Mouse (Mus musculus): ENCODE results near the gene Ctnnbl1. TPM values are rescaled to one million over a fixed set of nuclear protein-coding genes. Genes with fewer than 3 reads are reported as not detected.

Ctnnbl1 gene
- polyA plus RNA-seq, 1 experiment from 2014 or later = 98.3 TPM

DNA sequence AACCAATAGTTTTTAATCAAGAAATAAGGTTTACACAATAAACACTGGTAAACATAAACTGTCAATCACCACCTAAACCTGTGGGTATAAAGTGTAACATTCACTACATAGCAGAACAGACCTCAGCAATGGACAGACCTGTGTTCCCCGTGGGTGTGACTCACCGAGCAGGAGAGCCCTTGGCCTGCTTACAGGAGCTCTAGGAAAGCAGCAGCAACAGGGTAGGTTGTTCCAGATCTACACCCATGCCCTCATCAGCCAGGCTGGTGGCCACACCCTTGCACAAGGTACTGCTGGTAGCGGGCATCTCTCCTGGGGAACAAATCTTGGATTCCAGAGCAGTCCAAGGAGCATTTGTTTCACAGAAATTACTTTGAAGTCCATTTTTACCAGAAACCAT, 115.9 kb downstream of the Ctnnbl1 start:
- Histone ChIP-seq H3K4me3 (ENCODE audit: low read depth, low read length) (no peak overlapping the region), H3K27me3 (ENCODE audit: control insufficient read depth, insufficient read depth, low read length) (no peaks in the 10 kb centered on the region), H3K9ac (ENCODE audit: low read length) (no peak overlapping the region), H3K36me3 (ENCODE audit: control insufficient read depth, insufficient read depth, low read length) (no peaks in the 10 kb centered on the region), H3K27ac (ENCODE audit: low read depth, low read length) (no peak overlapping the region), H3K9me3 (ENCODE audit: control insufficient read depth, low read length) (no peaks in the 10 kb centered on the region), H3K4me2 (ENCODE audit: low read depth, low read length, severe bottlenecking) (no peak overlapping the region), H3K4me1 (replicated peaks; ENCODE audit: control insufficient read depth, insufficient read depth, low read length) (no peaks in the 10 kb centered on the region)
- ATAC-seq (replicated peaks; ENCODE audit: low FRiP score) (no peak), DNase-seq (ENCODE audit: low spot score) (no peak)
- 94% methylated on average over 3 of the region's 3 CpGs for WGBS

DNA sequence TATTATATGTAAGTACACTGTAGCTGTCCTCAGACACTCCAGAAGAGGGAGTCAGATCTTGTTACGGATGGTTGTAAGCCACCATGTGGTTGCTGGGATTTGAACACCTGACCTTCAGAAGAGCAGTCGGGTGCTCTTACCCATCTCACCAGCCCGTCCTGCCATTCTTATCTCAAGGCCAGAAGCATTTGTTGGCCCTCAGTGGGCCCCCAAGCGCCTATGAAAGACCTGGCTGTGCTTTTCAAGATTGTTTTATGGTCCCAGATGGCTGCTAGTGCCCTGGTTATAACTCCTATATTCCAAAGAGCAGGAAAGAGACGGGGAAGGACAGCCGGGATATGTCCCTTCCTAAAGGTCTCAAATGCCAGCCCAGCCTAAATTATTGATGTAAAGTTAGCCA, 118.6 kb downstream of the Ctnnbl1 start:
- ATAC-seq (replicated peaks; ENCODE audit: low FRiP score) (no peak), DNase-seq (ENCODE audit: low spot score) (no peak)
- H3K36me3 ChIP-seq (ENCODE audit: control insufficient read depth, insufficient read depth, low read length) = no peaks in the 10 kb centered on the region
- H3K4me3 ChIP-seq (ENCODE audit: low read depth, low read length) = no peak overlapping the region
- whole genome bisulfite sequencing = 87% methylated on average over 6 of the region's 6 CpGs
- H3K9me3 ChIP-seq (ENCODE audit: control insufficient read depth, low read length) = no peaks in the 10 kb centered on the region
- H3K9ac ChIP-seq (ENCODE audit: low read length) = no peak overlapping the region
- H3K4me2 ChIP-seq (ENCODE audit: low read depth, low read length, severe bottlenecking) = no peak overlapping the region
- H3K4me1 ChIP-seq (replicated peaks; ENCODE audit: control insufficient read depth, insufficient read depth, low read length) = peaks cover 3% of the 10 kb centered on the region; the same call in 1 of the 2 replicates
- H3K27me3 ChIP-seq (ENCODE audit: control insufficient read depth, insufficient read depth, low read length) = no peaks in the 10 kb centered on the region
- no peak overlapping the region for H3K27ac ChIP-seq (ENCODE audit: low read depth, low read length)

DNA sequence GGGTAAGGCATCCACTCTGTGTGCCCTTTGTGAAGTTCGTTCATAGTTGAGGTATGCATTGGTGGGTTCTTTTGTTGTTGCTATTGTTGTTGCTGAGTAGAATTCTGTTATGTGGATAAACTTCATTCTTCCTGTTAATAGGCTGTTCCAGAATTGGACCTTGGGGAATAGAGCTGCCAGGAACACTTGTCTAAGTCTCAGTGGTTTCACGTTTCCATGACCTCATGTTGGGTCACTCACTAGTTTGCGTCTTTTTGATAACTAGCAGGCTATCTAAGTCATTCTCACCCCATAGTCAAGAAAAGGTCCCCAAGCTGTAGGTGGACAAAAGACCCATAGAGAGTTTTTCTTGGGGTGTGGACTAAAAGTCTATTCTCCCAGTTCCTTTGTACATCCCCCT, 120.3 kb downstream of the Ctnnbl1 start:
- 65% methylated on average over 3 of the region's 3 CpGs for WGBS
- Histone ChIP-seq H3K27ac (ENCODE audit: low read depth, low read length) (no peak overlapping the region), H3K4me3 (ENCODE audit: low read depth, low read length) (no peak overlapping the region), H3K27me3 (ENCODE audit: control insufficient read depth, insufficient read depth, low read length) (no peaks in the 10 kb centered on the region), H3K4me1 (replicated peaks; ENCODE audit: control insufficient read depth, insufficient read depth, low read length) (peaks cover 3% of the 10 kb centered on the region; the same call in 1 of the 2 replicates), H3K4me2 (ENCODE audit: low read depth, low read length, severe bottlenecking) (no peak overlapping the region), H3K36me3 (ENCODE audit: control insufficient read depth, insufficient read depth, low read length) (no peaks in the 10 kb centered on the region), H3K9ac (ENCODE audit: low read length) (no peak overlapping the region), H3K9me3 (ENCODE audit: control insufficient read depth, low read length) (no peaks in the 10 kb centered on the region)
- ATAC-seq (replicated peaks; ENCODE audit: low FRiP score) = no peak
- no peak for DNase-seq (ENCODE audit: low spot score)

DNA sequence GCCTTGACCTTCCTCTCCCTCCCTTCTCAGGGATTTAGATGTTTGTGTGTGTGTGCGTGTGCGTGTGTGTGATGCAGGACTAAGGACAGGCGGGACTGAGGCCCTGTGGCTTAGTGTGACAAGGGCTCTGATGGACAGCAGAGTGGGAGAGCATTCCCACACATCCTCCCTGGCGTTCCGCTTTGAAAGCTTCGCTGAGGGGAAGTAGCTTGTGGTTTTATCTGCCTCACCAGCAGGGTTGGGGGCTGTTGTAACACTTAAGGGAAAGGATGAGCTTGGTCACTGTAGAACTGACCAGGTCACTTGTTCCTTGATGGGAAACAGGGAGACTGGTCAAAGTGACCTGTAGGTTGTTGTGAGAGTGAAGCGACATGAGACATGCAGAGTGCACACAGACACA, 121.1 kb downstream of the Ctnnbl1 start:
- Histone ChIP-seq H3K27ac (ENCODE audit: low read depth, low read length) (no peak overlapping the region), H3K9me3 (ENCODE audit: control insufficient read depth, low read length) (no peaks in the 10 kb centered on the region), H3K36me3 (ENCODE audit: control insufficient read depth, insufficient read depth, low read length) (no peaks in the 10 kb centered on the region), H3K4me1 (replicated peaks; ENCODE audit: control insufficient read depth, insufficient read depth, low read length) (peaks cover 3% of the 10 kb centered on the region; the same call in 1 of the 2 replicates), H3K27me3 (ENCODE audit: control insufficient read depth, insufficient read depth, low read length) (no peaks in the 10 kb centered on the region), H3K9ac (ENCODE audit: low read length) (no peak overlapping the region), H3K4me3 (ENCODE audit: low read depth, low read length) (no peak overlapping the region), H3K4me2 (ENCODE audit: low read depth, low read length, severe bottlenecking) (0 out of 2 replicates have a peak overlapping the region, but pooled peaks have one; percentile 5)
- DNase-seq (ENCODE audit: low spot score) = no peak
- ATAC-seq (replicated peaks; ENCODE audit: low FRiP score) = no peak
- 92% methylated on average over 7 of the region's 7 CpGs for WGBS

DNA sequence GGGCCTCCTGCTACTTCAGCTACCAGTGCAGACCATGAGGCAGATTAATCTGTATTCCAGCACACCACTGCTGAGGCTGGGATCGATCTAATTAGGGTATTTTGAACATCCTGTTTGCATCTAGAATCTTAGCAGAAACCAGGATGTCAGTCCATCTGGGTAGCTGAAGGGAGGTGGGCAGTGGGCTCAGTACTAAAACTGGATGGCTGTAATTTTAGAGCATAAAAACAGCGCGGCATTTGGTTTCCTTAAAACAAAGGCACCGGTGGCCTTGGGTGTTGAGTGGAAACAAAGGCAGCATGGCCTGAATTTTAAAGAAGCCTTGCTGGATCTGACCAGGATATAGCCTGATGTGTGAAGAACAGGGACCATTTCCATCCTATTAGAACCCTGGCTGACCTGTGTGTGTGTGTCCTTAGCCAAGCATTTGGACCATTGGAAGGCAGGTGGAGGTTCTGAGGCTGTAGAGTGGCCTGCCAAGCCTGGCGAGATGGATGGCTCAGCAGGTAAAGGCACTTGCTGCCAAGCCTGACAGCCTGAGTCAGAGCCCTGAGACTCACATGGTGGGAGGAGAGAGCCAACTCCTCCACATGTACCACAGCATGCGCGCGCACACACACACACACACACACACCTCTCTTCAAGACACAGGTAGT, 122.0 kb downstream of the Ctnnbl1 start:
- Histone ChIP-seq H3K36me3 (ENCODE audit: control insufficient read depth, insufficient read depth, low read length) (no peaks in the 10 kb centered on the region), H3K27me3 (ENCODE audit: control insufficient read depth, insufficient read depth, low read length) (no peaks in the 10 kb centered on the region), H3K4me2 (ENCODE audit: low read depth, low read length, severe bottlenecking) (no peak overlapping the region), H3K4me3 (ENCODE audit: low read depth, low read length) (no peak overlapping the region), H3K9ac (ENCODE audit: low read length) (no peak overlapping the region), H3K4me1 (replicated peaks; ENCODE audit: control insufficient read depth, insufficient read depth, low read length) (peaks cover 3% of the 10 kb centered on the region; the same call in 1 of the 2 replicates), H3K9me3 (ENCODE audit: control insufficient read depth, low read length) (no peaks in the 10 kb centered on the region), H3K27ac (ENCODE audit: low read depth, low read length) (no peak overlapping the region)
- WGBS = 87% methylated on average over 8 of the region's 8 CpGs
- no peak for DNase-seq (ENCODE audit: low spot score)
- ATAC-seq (replicated peaks; ENCODE audit: low FRiP score) = no peak

DNA sequence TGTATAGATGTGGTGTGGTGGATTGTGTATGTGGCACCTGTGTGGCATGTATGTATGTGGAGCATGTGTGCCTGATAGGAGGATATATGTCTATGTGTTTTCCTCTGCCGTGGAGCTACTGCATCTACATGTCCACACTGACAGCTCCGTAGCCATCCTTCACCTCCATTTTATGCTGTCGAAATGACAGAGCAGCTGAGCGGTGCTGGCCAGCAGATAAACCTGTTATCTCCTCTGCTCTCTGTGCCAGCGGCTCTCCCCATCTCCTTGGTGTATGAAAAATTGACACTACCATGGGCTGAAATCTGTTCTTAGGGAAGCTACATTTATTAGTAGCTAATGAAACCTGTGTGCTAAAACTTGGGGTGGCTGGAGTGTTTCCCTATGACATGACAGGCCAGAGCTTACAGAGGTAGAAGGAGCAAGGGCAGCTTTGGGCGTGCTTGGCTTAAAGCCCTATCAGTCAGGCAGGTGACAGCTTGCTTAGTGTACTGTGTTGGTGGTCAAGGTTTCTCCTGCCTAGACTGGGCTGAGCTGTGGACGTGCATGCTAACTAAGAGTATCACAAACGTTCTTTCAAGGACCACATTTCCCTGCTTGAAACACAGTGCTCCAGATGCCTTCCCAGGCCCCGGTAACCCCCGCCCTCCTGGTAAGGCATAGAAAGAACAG, 124.2 kb downstream of the Ctnnbl1 start:
- Histone ChIP-seq H3K27me3 (ENCODE audit: control insufficient read depth, insufficient read depth, low read length) (no peaks in the 10 kb centered on the region), H3K4me1 (replicated peaks; ENCODE audit: control insufficient read depth, insufficient read depth, low read length) (peaks cover 3% of the 10 kb centered on the region; the same call in 1 of the 2 replicates), H3K36me3 (ENCODE audit: control insufficient read depth, insufficient read depth, low read length) (no peaks in the 10 kb centered on the region), H3K4me3 (ENCODE audit: low read depth, low read length) (no peak overlapping the region), H3K9me3 (ENCODE audit: control insufficient read depth, low read length) (no peaks in the 10 kb centered on the region), H3K4me2 (ENCODE audit: low read depth, low read length, severe bottlenecking) (no peak overlapping the region), H3K9ac (ENCODE audit: low read length) (no peak overlapping the region), H3K27ac (ENCODE audit: low read depth, low read length) (no peak overlapping the region)
- DNase-seq (ENCODE audit: low spot score) (no peak), ATAC-seq (replicated peaks; ENCODE audit: low FRiP score) (no peak)
- WGBS = 79% methylated on average over 10 of the region's 10 CpGs

DNA sequence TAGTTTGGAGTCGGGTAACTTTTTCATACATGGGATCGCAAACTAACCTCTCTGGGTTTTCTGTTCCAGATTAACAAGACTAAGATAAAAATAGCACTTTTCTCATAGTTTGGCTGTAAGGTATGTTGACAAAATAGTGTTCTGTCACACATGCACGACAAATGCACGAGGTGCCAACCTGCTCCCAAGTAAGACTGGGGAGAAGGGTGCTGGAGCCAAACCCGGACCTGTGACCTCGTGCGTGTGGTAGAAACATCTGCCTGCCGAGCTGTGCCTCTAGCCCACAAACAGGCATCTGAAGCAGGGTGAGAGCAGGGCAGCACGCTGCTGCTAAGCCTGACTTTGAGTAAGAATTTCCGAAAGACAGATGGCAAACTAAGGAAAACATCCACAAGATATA, 125.1 kb downstream of the Ctnnbl1 start:
- Histone ChIP-seq H3K9me3 (ENCODE audit: control insufficient read depth, low read length) (no peaks in the 10 kb centered on the region), H3K36me3 (ENCODE audit: control insufficient read depth, insufficient read depth, low read length) (no peaks in the 10 kb centered on the region), H3K4me3 (ENCODE audit: low read depth, low read length) (no peak overlapping the region), H3K9ac (ENCODE audit: low read length) (no peak overlapping the region), H3K4me1 (replicated peaks; ENCODE audit: control insufficient read depth, insufficient read depth, low read length) (peaks cover 3% of the 10 kb centered on the region; the same call in 1 of the 2 replicates), H3K27ac (ENCODE audit: low read depth, low read length) (no peak overlapping the region), H3K27me3 (ENCODE audit: control insufficient read depth, insufficient read depth, low read length) (no peaks in the 10 kb centered on the region), H3K4me2 (ENCODE audit: low read depth, low read length, severe bottlenecking) (no peak overlapping the region)
- DNase-seq (ENCODE audit: low spot score) (no peak), ATAC-seq (replicated peaks; ENCODE audit: low FRiP score) (no peak)
- 89% methylated on average over 10 of the region's 10 CpGs for WGBS

DNA sequence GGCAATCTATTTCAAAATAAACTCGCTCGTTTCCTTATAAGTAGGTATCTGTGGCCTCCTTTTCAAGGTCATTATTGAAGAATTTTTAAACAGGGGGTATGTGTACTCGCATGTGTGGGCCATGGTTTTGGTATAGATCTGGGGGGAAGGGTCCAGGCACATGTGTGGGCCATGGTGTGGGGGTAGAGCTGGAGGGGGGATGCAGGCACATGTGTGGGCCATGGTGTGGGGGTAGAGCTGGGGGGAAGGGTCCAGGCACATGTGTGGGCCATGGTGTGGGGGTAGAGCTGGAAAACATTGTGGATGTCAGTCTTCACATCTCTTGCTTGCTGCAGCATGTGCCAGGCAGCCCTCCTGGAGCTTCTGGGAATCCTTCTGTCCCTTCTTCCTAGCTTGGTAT, 129.9 kb downstream of the Ctnnbl1 start:
- ATAC-seq (replicated peaks; ENCODE audit: low FRiP score) (no peak), DNase-seq (ENCODE audit: low spot score) (no peak)
- Histone ChIP-seq H3K4me1 (replicated peaks; ENCODE audit: control insufficient read depth, insufficient read depth, low read length) (no peaks in the 10 kb centered on the region), H3K9ac (ENCODE audit: low read length) (no peak overlapping the region), H3K27ac (ENCODE audit: low read depth, low read length) (no peak overlapping the region), H3K27me3 (ENCODE audit: control insufficient read depth, insufficient read depth, low read length) (no peaks in the 10 kb centered on the region), H3K4me2 (ENCODE audit: low read depth, low read length, severe bottlenecking) (no peak overlapping the region), H3K9me3 (ENCODE audit: control insufficient read depth, low read length) (no peaks in the 10 kb centered on the region), H3K36me3 (ENCODE audit: control insufficient read depth, insufficient read depth, low read length) (no peaks in the 10 kb centered on the region), H3K4me3 (ENCODE audit: low read depth, low read length) (no peak overlapping the region)
- WGBS = 88% methylated on average over 3 of the region's 3 CpGs

DNA sequence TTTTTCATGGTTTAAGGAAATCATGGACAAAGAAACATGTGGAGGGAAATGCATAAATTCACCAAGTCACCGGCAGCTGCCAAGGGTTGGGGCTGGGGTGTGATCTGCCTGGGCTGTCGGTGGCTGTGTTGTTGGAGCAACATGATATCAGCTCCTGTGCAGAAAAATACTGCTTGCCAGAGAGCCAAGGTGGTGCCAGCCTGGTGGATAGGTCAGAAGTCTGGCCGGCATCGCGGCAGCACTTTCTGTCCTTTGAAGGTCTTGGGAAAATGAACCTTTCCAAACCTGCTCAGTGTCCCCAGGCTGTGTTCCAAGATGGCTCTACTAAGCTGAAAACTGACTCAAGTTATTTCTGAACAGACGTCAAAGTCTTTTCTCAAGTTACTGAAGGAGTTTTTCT, 133.0 kb downstream of the Ctnnbl1 start:
- DNase-seq (ENCODE audit: low spot score) = no peak
- Histone ChIP-seq H3K4me3 (ENCODE audit: low read depth, low read length) (no peak overlapping the region), H3K4me1 (replicated peaks; ENCODE audit: control insufficient read depth, insufficient read depth, low read length) (no peaks in the 10 kb centered on the region), H3K9me3 (ENCODE audit: control insufficient read depth, low read length) (no peaks in the 10 kb centered on the region), H3K9ac (ENCODE audit: low read length) (no peak overlapping the region), H3K27ac (ENCODE audit: low read depth, low read length) (no peak overlapping the region), H3K27me3 (ENCODE audit: control insufficient read depth, insufficient read depth, low read length) (no peaks in the 10 kb centered on the region), H3K4me2 (ENCODE audit: low read depth, low read length, severe bottlenecking) (no peak overlapping the region), H3K36me3 (ENCODE audit: control insufficient read depth, insufficient read depth, low read length) (no peaks in the 10 kb centered on the region)
- ATAC-seq (replicated peaks; ENCODE audit: low FRiP score) = no peak
- WGBS = 92% methylated on average over 6 of the region's 6 CpGs

Measured in forebrain, embryonic 11.5 days (tissue).